Mouse (Mus musculus) midbrain, embryonic 14.5 days (tissue): Measurements from ENCODE around the gene Pdcd6. TPM values are rescaled to one million over a fixed set of nuclear protein-coding genes. Genes with fewer than 3 reads are reported as not detected.

ENCODE experiments used
- ATAC-seq: fragments of 200-750 bp; cut with Nextera tagmentation; 2 replicates; pipeline ENCODE4 v1.8.0; 2017; ENCODE audit warnings: moderate number of reproducible peaks, moderate library complexity; ENCODE audit not compliant: low FRiP score, low TSS enrichment
- DNase-seq: peaks from one replicate; pipeline ENCODE4 v3.0.0-alpha.2; 2015
- H3K27ac ChIP-seq: fragments of 300-500 bp; sonication (generic); replicated peaks from 2 replicates; pipeline ENCODE4 v1.5.1; 2014; ENCODE audit warnings: mild to moderate bottlenecking, low read depth, low read length, moderate library complexity
- H3K27me3 ChIP-seq: fragments of 300-500 bp; sonication (generic); 2 replicates; pipeline ENCODE4 v1.6.1; 2014; ENCODE audit warnings: low read length, control low read depth, mixed read lengths; ENCODE audit not compliant: control insufficient read depth, insufficient read depth
- H3K36me3 ChIP-seq: fragments of 300-500 bp; sonication (generic); 2 replicates; pipeline ENCODE4 v1.6.1; 2014; ENCODE audit warnings: low read length, control low read depth; ENCODE audit not compliant: control insufficient read depth, insufficient read depth
- H3K4me1 ChIP-seq: fragments of 300-500 bp; sonication (generic); 2 replicates; pipeline ENCODE4 v1.6.1; 2014; ENCODE audit warnings: mild to moderate bottlenecking, antibody characterized with exemption, low read length, control low read depth; ENCODE audit not compliant: control insufficient read depth, insufficient read depth
- H3K4me2 ChIP-seq: fragments of 300-500 bp; sonication (generic); 2 replicates; pipeline ENCODE4 v1.6.1; 2014; ENCODE audit warnings: mild to moderate bottlenecking, low read length, moderate library complexity
- H3K4me3 ChIP-seq: fragments of 300-500 bp; sonication (generic); replicated peaks from 2 replicates; pipeline ENCODE4 v1.5.1; 2014; ENCODE audit warnings: low read depth, low read length
- H3K9ac ChIP-seq: fragments of 300-500 bp; sonication (generic); replicated peaks from 2 replicates; pipeline ENCODE4 v1.6.1; 2014; ENCODE audit warnings: mild to moderate bottlenecking, low read length, moderate library complexity
- H3K9me3 ChIP-seq: fragments of 300-500 bp; sonication (generic); 2 replicates; pipeline ENCODE4 v1.6.1; 2016; ENCODE audit warnings: low read length, control low read depth, mixed read lengths; ENCODE audit not compliant: control insufficient read depth
- WGBS: fragments of 180-500 bp; shearing (Covaris S2); extraction: QIAGEN DNeasy Blood & Tissue Kit; methylation state at CpG from one replicate; pipeline ENCODE4 v1.1.7; 2014; 5-methylcytosine and 5-hydroxymethylcytosine counted together
- polyA plus RNA-seq: library from polyadenylated mRNA; unstranded; fragments of >200 nt; fragmentation: Nextera tagmentation; extraction: Ambion mirVana; gene quantifications from 2 replicates; pipeline ENCODE4 v1.2.1, GENCODE M21; 2014

Gene Pdcd6
- polyA plus RNA-seq: 126 and 131 TPM in 2 replicates

- under 1% methylated on average over 36 of the region's 36 CpGs for WGBS
- peak within 1 kb of the TSS; percentile 83 for H3K4me2 ChIP-seq
- peaks cover 34% of the 10 kb centered on the region for H3K36me3 ChIP-seq
- DNase-seq (peak; percentile 93), ATAC-seq (peak; percentile 96)
- H3K4me3 ChIP-seq: peak within 1 kb of the TSS; percentile 84
- H3K27me3 ChIP-seq: no peaks in the 10 kb centered on the region
- peak within 1 kb of the TSS; percentile 61 for H3K27ac ChIP-seq
- no peaks in the 10 kb centered on the region for H3K9me3 ChIP-seq
- peak within 1 kb of the TSS; percentile 85 for H3K9ac ChIP-seq
- peaks cover 10% of the 10 kb centered on the region for H3K4me1 ChIP-seq
These were observed at the start of gene Pdcd6 for GRCm38 (mm10) chr13:74317170-74317849. Gene Pdcd6 (minus strand): TSS chr13:74317580.

DNA sequence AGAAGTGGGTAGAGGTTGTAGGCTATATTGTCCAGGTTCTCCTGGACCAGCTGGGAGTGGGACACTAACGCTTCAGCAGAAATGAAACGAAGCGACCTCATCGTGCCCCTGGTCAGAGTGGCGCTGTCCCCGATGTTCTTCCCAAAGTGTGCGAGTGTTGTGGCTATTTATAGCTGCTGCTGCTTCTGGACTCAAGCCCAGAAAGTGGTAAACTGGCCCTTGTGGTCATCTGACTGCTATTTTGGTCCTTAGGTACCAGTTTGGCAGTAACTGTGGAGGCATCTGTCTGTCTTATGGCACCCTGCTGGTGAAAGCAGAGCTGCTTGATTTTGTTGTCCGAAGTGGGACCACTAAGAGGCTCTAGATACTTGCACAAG is 46.5 kb upstream of the Pdcd6 start, which contains the start of gene Lrrc14b:
TSS of gene Lrrc14b (minus strand) at position 147 of the 377 bp plus-strand sequence.
- no peak within 1 kb of the TSS for H3K4me3 ChIP-seq
- DNase-seq: no peak
- no peak within 1 kb of the TSS for H3K27ac ChIP-seq
- H3K4me1 ChIP-seq: no peaks in the 10 kb centered on the region
- WGBS: 88% methylated on average over 8 of the region's 8 CpGs
- H3K36me3 ChIP-seq: peaks cover 28% of the 10 kb centered on the region
- H3K9ac ChIP-seq: no peak within 1 kb of the TSS
- ATAC-seq: peak; percentile 15; the same call in 1 of the 2 replicates
- no peaks in the 10 kb centered on the region for H3K9me3 ChIP-seq
- no peak within 1 kb of the TSS for H3K4me2 ChIP-seq
- H3K27me3 ChIP-seq: no peaks in the 10 kb centered on the region

DNA sequence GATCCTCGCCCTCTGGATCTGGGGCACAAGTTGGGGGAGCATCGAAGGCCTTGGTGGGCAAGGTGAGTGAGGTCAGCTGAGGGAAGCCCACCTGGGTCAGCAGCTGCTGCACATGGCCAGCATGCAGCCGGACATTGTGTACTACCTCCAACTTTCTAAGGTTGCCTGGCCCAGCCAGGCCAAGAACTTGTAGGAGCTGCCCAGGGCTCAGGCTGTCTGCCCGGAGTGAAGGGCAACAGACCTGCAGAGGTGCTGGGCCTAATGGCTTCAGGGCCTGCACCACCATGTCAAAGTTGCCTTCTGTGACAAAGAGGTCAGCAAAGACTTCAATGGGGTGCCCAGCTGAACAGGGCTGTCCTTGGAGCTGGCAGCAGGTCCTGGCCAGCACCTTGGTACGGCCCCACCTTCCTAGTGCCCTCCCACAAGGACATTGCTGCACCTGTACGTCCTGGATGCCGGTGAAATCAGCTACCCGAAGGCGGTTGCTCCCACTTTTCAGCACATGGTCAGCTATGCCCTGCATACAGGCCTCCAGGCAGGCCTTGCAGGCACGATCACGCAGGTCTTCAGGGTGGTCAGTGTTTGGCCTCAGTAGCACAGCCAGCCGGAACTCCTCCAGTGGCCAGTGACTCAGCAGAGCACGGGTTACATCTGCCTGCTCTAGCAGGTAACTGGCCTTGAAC is 45.9 kb upstream of the Pdcd6 start:
- Histone ChIP-seq H3K4me2 (no peak overlapping the region), H3K4me1 (no peaks in the 10 kb centered on the region), H3K4me3 (no peak overlapping the region), H3K9ac (no peak overlapping the region), H3K27ac (no peak overlapping the region), H3K36me3 (peaks cover 33% of the 10 kb centered on the region), H3K9me3 (no peaks in the 10 kb centered on the region), H3K27me3 (no peaks in the 10 kb centered on the region)
- peak; percentile 44; the same call in 1 of the 2 replicates for ATAC-seq
- 92% methylated on average over 13 of the region's 13 CpGs for WGBS
- DNase-seq: no peak

DNA sequence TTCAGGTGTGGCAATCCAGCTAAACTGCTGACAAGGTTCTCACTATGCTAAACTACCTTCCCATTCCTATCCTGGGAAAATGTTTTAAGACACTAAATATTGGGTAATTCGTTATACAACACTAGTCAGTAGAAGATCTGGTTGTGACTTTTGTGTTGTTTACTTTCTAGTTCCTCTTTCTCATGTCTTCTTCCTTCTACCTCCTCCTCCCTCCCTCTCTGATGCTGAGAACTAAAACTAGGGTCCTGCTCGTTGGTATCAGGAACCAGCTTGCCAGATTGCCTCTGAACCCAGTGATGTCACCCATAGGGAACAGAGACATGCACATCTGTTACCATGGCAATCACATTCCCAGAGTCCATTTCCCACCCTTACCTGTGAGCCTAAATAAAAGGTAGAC is 44.8 kb upstream of the Pdcd6 start:
- peaks cover 40% of the 10 kb centered on the region for H3K36me3 ChIP-seq
- H3K4me2 ChIP-seq: no peak overlapping the region
- no peaks in the 10 kb centered on the region for H3K9me3 ChIP-seq
- no peaks in the 10 kb centered on the region for H3K4me1 ChIP-seq
- DNase-seq: no peak
- 82% methylated on average over 2 of the region's 2 CpGs for WGBS
- H3K4me3 ChIP-seq: no peak overlapping the region
- H3K27ac ChIP-seq: no peak overlapping the region
- H3K9ac ChIP-seq: no peak overlapping the region
- no peak for ATAC-seq
- H3K27me3 ChIP-seq: no peaks in the 10 kb centered on the region

DNA sequence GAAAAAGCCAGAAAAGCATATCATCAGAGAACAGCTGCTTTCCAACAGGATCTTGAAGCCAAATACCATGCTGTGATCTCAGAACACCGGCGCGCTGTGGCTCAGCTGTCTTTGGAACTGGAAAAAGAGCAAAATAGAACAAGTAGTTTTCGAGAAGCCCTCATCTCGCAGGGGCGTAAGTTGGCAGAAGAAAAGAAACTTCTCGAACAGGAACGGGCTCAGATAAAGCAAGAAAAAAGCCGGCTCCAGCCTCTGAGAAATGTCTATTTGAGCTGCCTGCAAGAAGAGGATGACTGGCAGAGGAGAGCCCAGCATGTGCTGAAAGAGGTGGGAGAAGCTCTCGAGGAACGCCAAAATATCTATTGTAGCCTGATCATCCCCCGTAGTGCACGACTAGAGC is 39.1 kb upstream of the Pdcd6 start:
- ATAC-seq (no peak), DNase-seq (no peak)
- no peaks in the 10 kb centered on the region for H3K4me1 ChIP-seq
- no peak overlapping the region for H3K27ac ChIP-seq
- no peak overlapping the region for H3K9ac ChIP-seq
- no peaks in the 10 kb centered on the region for H3K27me3 ChIP-seq
- WGBS: 95% methylated on average over 13 of the region's 13 CpGs
- H3K4me2 ChIP-seq: no peak overlapping the region
- peaks cover 73% of the 10 kb centered on the region for H3K36me3 ChIP-seq
- H3K4me3 ChIP-seq: no peak overlapping the region
- H3K9me3 ChIP-seq: no peaks in the 10 kb centered on the region

- Histone ChIP-seq H3K36me3 (peaks cover 20% of the 10 kb centered on the region), H3K9me3 (no peaks in the 10 kb centered on the region), H3K4me2 (peak overlapping the region; percentile 74), H3K4me1 (peaks cover 14% of the 10 kb centered on the region), H3K27me3 (no peaks in the 10 kb centered on the region), H3K27ac (peak overlapping the region; percentile 79), H3K4me3 (peak overlapping the region; percentile 81), H3K9ac (peak overlapping the region; percentile 82)
- ATAC-seq: peak; percentile 35
- WGBS: 2% methylated on average over 15 of the region's 15 CpGs
- DNase-seq: peak; percentile 57
These were observed 33.1 kb upstream of the Pdcd6 start for GRCm38 (mm10) chr13:74350435-74350906.

- H3K9ac ChIP-seq: peak within 1 kb of the TSS; percentile 82
- H3K27me3 ChIP-seq: no peaks in the 10 kb centered on the region
- H3K9me3 ChIP-seq: no peaks in the 10 kb centered on the region
- DNase-seq: peak; percentile 100
- WGBS: 2% methylated on average over 57 of the region's 57 CpGs
- peak within 1 kb of the TSS; percentile 79 for H3K27ac ChIP-seq
- peaks cover 14% of the 10 kb centered on the region for H3K4me1 ChIP-seq
- peak within 1 kb of the TSS; percentile 81 for H3K4me3 ChIP-seq
- H3K4me2 ChIP-seq: peak within 1 kb of the TSS; percentile 74
- peak; percentile 98 for ATAC-seq
- peaks cover 18% of the 10 kb centered on the region for H3K36me3 ChIP-seq
These were observed 32.4 kb upstream of the Pdcd6 start, which contains the start of the genes Sdha and Ccdc127 for GRCm38 (mm10) chr13:74349566-74350434. Gene Sdha (minus strand): TSS chr13:74350280. Gene Ccdc127 (plus strand): TSS chr13:74350309.

DNA sequence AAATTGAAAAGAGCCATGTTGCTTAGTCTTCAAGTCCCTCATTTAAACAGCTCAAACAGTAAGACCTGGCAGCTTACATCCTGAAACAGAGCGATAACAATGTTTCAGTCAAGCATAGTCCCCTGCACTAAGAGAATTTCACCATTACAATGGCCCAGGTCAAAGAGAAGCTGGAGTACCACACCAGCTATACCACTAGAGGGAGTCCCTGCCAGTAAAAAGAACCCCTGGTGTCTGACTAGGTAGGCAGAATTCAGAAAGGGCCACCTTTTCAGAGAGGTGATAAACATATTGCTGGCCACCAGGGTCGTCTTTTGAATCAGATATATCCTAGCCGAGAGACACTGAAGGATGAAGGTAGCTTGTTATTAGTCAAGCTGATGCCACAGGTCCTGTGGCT is 23.7 kb upstream of the Pdcd6 start:
- DNase-seq (peak; percentile 74), ATAC-seq (no peak)
- no peak overlapping the region for H3K4me3 ChIP-seq
- no peaks in the 10 kb centered on the region for H3K9me3 ChIP-seq
- no peaks in the 10 kb centered on the region for H3K27me3 ChIP-seq
- peaks cover 69% of the 10 kb centered on the region for H3K36me3 ChIP-seq
- no peak overlapping the region for H3K9ac ChIP-seq
- H3K4me1 ChIP-seq: no peaks in the 10 kb centered on the region
- WGBS: 53% methylated on average over 3 of the region's 3 CpGs
- no peak overlapping the region for H3K27ac ChIP-seq
- H3K4me2 ChIP-seq: no peak overlapping the region
